Mouse (Mus musculus): ENCODE measurements around the gene Kif18a. TPM values are rescaled to one million over a fixed set of nuclear protein-coding genes. Genes with fewer than 3 reads are reported as not detected.

Gene Kif18a
- polyA plus RNA-seq, 1 experiment from 2014 or later: 29.7 TPM

DNA sequence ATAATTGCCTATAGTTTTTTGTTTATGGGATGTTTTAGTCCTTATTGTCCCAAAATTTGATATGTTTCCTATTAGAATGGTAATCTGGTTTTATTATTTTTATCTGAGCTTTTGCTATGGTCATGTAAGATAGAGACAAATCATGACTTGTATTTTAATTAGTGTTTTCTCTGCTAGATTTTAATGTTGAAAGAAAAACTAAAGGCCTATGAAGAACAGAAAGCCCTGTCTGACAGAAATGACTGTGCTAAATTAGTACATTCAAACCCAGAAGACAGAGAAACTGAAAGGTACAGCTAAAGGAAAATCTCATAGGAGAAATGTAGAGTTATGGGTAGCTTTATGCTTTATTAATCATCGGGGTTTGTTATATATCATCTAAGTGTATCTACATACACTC is 17.6 kb downstream of the Kif18a start:
- H3K36me3 ChIP-seq: peaks cover 69% of the 10 kb centered on the region
- 90% methylated on average over 1 of the region's 1 CpGs for WGBS (ENCODE audit: insufficient replicate concordance)
- no peak overlapping the region for H3K27ac ChIP-seq
- H3K9me3 ChIP-seq (replicated peaks): no peaks in the 10 kb centered on the region
- no peak overlapping the region for H3K9ac ChIP-seq
- H3K4me3 ChIP-seq: no peak overlapping the region
- ATAC-seq: no peak
- no peak overlapping the region for H3K4me2 ChIP-seq
- peaks cover 4% of the 10 kb centered on the region for H3K4me1 ChIP-seq
- H3K27me3 ChIP-seq (replicated peaks): no peaks in the 10 kb centered on the region

DNA sequence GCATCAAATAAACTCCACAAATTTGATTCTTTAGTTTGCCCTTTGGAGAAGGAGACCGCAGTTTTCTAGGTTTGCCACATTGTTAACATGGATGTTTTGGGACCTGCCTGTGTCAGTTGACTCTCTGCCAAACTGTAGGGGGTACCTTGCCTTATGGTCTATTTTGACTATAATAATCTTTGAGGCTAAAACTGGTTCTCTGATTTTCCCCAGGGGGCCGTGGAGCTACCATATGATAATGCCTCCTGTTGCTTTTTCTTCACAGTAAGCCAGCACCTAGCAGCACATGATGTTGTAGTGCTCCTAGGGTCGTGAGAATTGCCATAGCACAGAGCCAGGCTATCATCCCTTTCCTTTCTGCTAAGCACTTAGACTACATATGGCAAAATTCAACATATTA is 21.7 kb downstream of the Kif18a start:
- Histone ChIP-seq H3K27ac (no peak overlapping the region), H3K9ac (no peak overlapping the region), H3K4me3 (no peak overlapping the region), H3K4me1 (no peaks in the 10 kb centered on the region), H3K4me2 (no peak overlapping the region), H3K36me3 (peaks cover 74% of the 10 kb centered on the region), H3K9me3 (replicated peaks) (no peaks in the 10 kb centered on the region), H3K27me3 (replicated peaks) (no peaks in the 10 kb centered on the region)
- ATAC-seq: no peak
- WGBS (ENCODE audit: insufficient replicate concordance): 90% methylated on average over 3 of the region's 3 CpGs

DNA sequence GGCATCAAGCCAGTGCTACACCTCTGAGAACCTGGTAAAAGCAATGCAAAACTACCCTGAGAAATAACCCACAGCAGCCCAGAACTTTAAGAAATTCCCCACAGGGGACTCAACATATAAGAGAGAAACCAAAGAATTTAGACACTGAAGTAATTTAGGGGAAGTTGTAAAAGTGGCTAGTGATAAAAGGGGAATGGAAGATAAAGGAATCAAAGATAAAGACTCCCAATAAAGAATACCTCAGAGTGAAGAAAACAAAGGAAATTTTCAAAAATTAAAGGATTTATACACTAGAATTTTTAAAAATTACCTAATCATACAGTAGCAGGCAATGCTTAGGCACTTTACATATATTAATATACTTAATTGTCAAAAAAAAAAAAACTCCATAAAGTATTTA is 23.1 kb downstream of the Kif18a start:
- Histone ChIP-seq H3K36me3 (peaks cover 76% of the 10 kb centered on the region), H3K27me3 (replicated peaks) (no peaks in the 10 kb centered on the region), H3K9me3 (replicated peaks) (no peaks in the 10 kb centered on the region), H3K4me3 (no peak overlapping the region), H3K4me1 (no peaks in the 10 kb centered on the region), H3K9ac (no peak overlapping the region), H3K4me2 (no peak overlapping the region), H3K27ac (no peak overlapping the region)
- no peak for ATAC-seq

DNA sequence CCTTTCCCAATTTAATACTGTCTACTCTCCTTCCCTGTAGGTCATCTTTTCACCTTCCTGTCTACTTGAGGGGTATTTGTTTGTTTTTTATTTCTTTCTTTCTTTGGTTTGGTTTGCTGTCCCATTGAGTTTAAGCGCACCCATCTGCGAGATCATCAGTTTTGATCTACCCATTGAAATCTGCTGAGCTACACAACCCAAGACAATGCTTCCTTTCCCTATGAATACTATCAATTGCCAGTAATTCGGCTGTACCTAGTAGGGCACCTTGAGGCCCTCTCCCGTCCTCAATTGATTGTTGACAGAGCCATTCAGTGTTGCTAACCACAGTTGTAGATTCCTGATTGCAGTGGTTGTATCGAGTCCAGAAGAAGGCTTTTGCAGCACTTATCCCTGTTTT is 30.8 kb downstream of the Kif18a start:
- H3K4me3 ChIP-seq: no peak overlapping the region
- peaks cover 81% of the 10 kb centered on the region for H3K36me3 ChIP-seq
- H3K9ac ChIP-seq: no peak overlapping the region
- H3K9me3 ChIP-seq (replicated peaks): no peaks in the 10 kb centered on the region
- no peaks in the 10 kb centered on the region for H3K27me3 ChIP-seq (replicated peaks)
- peaks cover 7% of the 10 kb centered on the region for H3K4me1 ChIP-seq
- H3K27ac ChIP-seq: no peak overlapping the region
- WGBS (ENCODE audit: insufficient replicate concordance): 87% methylated on average over 5 of the region's 5 CpGs
- no peak overlapping the region for H3K4me2 ChIP-seq
- no peak for ATAC-seq

DNA sequence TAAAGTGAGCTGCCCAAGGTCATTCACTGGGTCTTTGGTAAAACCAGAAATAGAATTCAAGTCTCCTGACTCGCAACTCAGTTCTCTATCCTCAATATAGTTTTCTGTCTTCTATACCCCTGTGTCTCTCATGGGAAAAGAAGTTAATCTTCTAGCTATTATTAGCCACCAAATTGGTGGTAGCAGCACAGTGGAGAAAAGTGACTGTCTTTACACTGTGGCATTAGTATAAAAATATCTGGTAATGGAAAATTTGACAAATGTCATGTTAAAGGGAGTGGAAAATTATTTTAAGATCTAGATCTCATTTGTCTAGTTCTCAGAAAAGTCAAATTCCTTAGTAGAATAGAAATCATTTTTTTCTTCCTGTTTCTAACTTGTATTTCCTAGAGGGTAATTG is 51.3 kb downstream of the Kif18a start:
- 86% methylated on average over 1 of the region's 1 CpGs for WGBS (ENCODE audit: insufficient replicate concordance)
- Histone ChIP-seq H3K4me3 (no peak overlapping the region), H3K27ac (no peak overlapping the region), H3K4me1 (no peaks in the 10 kb centered on the region), H3K9ac (no peak overlapping the region), H3K36me3 (peaks cover 32% of the 10 kb centered on the region), H3K27me3 (replicated peaks) (no peaks in the 10 kb centered on the region), H3K9me3 (replicated peaks) (no peaks in the 10 kb centered on the region), H3K4me2 (no peak overlapping the region)
- no peak for ATAC-seq

DNA sequence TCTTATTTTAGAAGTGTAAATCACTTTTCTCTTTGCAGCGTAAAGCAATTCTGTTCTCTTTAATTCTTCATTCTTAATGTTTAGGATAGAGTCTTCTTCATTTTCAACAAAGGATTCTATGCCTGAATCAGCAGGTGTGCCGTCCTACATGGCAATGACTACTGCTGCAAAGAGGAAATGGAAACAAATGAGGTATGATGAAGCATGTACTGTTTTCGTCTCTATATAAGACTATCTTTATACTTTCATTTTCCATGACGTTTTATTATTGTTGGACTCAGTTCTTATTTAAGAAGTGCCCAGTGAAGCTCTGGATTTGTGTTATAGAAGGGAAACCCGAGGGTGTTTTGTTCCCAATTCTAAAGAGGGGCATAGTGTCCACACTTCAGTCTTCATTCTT is 53.7 kb downstream of the Kif18a start:
- ATAC-seq: no peak

DNA sequence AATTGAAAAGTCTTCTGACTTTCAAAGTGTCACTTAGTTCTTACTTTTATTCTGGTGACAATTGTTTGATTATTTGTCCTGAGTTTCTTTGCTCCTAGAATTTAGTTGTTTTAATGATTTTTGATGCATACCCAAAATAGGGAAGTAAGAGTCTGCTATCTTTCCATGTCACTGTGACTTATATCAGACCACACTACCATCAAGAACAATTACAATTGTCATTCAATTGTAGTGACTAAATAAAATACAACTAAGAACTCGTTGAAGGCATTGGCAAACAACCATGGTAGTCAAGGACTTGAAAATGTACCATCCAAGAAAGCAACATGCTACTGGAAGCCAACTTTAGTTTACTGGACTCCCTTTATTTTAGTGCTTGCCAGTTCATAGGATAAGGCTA is 55.2 kb downstream of the Kif18a start:
- no peak overlapping the region for H3K9ac ChIP-seq
- H3K36me3 ChIP-seq: peaks cover 43% of the 10 kb centered on the region
- no peak overlapping the region for H3K27ac ChIP-seq
- no peak overlapping the region for H3K4me2 ChIP-seq
- no peaks in the 10 kb centered on the region for H3K9me3 ChIP-seq (replicated peaks)
- WGBS (ENCODE audit: insufficient replicate concordance): 73% methylated on average over 1 of the region's 1 CpGs
- no peak overlapping the region for H3K4me3 ChIP-seq
- no peak for ATAC-seq
- H3K4me1 ChIP-seq: no peaks in the 10 kb centered on the region
- no peaks in the 10 kb centered on the region for H3K27me3 ChIP-seq (replicated peaks)

More for the DNA sequence above, 53.7 kb downstream of the Kif18a start:
- Histone ChIP-seq H3K27ac (no peak overlapping the region), H3K36me3 (peaks cover 43% of the 10 kb centered on the region), H3K9me3 (replicated peaks) (no peaks in the 10 kb centered on the region), H3K27me3 (replicated peaks) (no peaks in the 10 kb centered on the region), H3K4me1 (no peaks in the 10 kb centered on the region), H3K4me2 (no peak overlapping the region), H3K4me3 (no peak overlapping the region), H3K9ac (no peak overlapping the region)
- WGBS (ENCODE audit: insufficient replicate concordance): 83% methylated on average over 5 of the region's 5 CpGs

DNA sequence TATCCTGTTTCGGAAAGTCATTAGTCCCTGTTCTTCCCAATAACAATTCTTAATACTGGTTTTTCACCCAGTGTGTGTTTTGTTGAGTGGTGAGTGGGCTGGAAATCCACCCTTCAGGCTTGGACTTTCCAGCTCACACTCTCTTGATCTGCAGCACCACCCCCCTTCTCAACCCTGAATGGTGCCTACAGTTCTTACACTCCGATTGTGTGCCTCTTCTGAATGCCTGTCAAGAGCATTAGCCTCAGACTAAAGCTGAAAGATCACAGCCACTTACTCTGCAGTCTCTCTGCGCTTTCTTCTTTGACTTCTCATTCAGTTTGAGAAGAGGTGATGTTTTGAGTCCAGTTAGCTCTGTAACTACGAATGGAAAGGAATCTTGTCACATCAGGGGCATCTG is 64.8 kb downstream of the Kif18a start:
- H3K9me3 ChIP-seq (replicated peaks): no peaks in the 10 kb centered on the region
- ATAC-seq: no peak
- no peaks in the 10 kb centered on the region for H3K4me1 ChIP-seq
- no peaks in the 10 kb centered on the region for H3K27me3 ChIP-seq (replicated peaks)
- no peak overlapping the region for H3K27ac ChIP-seq
- H3K4me3 ChIP-seq: no peak overlapping the region
- H3K36me3 ChIP-seq: peaks cover 24% of the 10 kb centered on the region
- no peak overlapping the region for H3K9ac ChIP-seq
- 89% methylated on average over 4 of the region's 4 CpGs for WGBS (ENCODE audit: insufficient replicate concordance)
- H3K4me2 ChIP-seq: no peak overlapping the region

DNA sequence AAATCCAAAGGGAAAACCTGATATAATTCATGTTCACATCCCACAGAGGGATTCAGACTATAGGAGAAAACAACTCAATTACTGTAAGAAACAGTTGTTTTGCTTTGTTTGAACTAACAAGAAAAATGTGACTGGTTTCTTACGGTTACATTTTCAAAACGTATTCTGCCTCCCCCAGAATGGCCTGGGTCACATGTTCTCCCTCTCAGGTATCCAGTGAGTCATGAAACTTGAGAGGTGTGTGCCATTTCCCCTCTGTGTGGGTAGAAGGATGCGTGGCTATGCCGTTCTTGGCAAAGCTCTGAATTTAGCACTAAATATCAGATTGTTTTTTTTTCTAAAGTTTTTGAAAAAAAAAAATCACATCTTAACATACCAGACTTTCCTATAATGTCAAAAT is 68.2 kb downstream of the Kif18a start:
- Histone ChIP-seq H3K4me2 (no peak overlapping the region), H3K27me3 (replicated peaks) (no peaks in the 10 kb centered on the region), H3K9me3 (replicated peaks) (no peaks in the 10 kb centered on the region), H3K27ac (no peak overlapping the region), H3K36me3 (peaks cover 6% of the 10 kb centered on the region; the same call in 1 of the 2 replicates), H3K4me1 (no peaks in the 10 kb centered on the region), H3K9ac (no peak overlapping the region), H3K4me3 (no peak overlapping the region)
- 73% methylated on average over 4 of the region's 4 CpGs for WGBS (ENCODE audit: insufficient replicate concordance)
- ATAC-seq: no peak

DNA sequence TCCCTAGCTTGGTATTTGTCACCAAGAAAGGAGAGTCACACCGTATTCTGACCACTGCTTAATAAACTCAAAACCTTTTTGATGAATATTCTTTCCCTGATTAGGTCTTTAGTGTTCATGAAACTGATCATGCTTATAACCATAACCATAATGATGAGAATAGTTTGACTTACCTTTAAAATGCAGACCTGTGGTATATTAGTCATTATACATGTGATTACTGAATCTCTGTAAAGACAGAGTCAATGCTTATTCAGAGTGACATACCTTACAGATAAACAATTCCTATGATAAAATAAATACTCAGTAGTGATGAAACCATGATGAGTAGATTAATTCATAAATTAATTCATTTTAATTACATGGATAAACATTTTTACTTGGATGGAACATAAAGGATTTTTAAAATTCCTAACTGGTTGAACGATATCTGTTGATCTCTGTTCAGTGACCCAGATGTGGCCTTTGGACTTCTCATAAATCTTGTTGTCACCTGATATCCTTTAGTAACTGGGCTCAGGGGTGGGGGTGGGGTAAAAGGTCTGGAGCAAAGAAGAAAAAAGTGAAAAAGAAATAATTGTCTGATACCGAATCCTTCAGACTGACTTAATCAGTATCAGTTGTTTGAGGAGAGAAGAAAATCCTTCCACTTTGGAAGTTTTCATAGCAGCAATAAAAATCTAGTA is 78.1 kb downstream of the Kif18a start:
- Histone ChIP-seq H3K9me3 (replicated peaks) (no peaks in the 10 kb centered on the region), H3K36me3 (no peaks in the 10 kb centered on the region), H3K4me3 (no peak overlapping the region), H3K4me1 (no peaks in the 10 kb centered on the region), H3K9ac (no peak overlapping the region), H3K27me3 (replicated peaks) (no peaks in the 10 kb centered on the region), H3K27ac (no peak overlapping the region), H3K4me2 (no peak overlapping the region)
- ATAC-seq: no peak
- WGBS (ENCODE audit: insufficient replicate concordance): 72% methylated on average over 3 of the region's 3 CpGs

DNA sequence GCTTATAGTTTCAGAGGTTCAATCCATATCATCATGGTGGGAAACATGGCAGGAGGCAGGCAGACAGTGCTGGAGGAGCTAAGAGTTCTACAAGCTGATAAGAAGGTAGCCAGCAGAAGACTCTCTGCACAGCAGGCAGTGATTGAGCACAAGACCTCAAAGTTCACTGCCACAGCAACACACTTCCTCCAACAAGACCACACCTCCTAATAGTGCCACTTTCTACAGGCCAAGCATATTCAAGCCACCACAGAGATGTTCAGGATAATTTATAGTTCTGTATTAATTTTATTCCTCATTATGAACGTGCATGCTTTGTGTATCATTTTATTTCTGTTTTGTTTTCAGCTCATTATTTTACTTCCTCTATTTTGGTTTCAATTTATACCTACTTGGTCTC is 85.4 kb downstream of the Kif18a start:
- Histone ChIP-seq H3K27ac (no peak overlapping the region), H3K27me3 (replicated peaks) (no peaks in the 10 kb centered on the region), H3K36me3 (no peaks in the 10 kb centered on the region), H3K4me3 (no peak overlapping the region), H3K4me1 (no peaks in the 10 kb centered on the region), H3K4me2 (no peak overlapping the region), H3K9me3 (replicated peaks) (no peaks in the 10 kb centered on the region), H3K9ac (no peak overlapping the region)
- no peak for ATAC-seq
- WGBS (ENCODE audit: insufficient replicate concordance): 45% methylated on average over 1 of the region's 1 CpGs

DNA sequence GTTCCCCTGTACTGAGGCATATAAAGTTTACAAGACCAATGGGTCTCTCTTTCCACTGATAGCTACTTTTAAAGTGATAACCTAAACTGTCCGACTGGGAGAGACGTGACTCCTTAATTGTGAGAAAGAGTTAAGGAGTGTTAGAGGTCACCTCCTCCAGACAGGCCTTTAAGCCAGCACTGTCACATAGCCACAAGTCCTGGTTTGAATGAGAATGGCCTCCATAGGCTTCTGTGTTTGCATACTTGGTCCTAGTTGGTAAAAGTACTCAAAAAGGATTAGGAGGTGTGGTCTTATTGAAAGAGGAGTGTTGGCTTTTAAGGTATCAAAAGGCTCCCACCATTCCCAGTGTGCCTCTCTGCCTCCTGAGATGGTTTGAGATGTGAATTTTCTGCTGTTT is 94.3 kb downstream of the Kif18a start:
- Histone ChIP-seq H3K4me1 (no peaks in the 10 kb centered on the region), H3K27ac (no peak overlapping the region), H3K9ac (no peak overlapping the region), H3K4me2 (no peak overlapping the region), H3K9me3 (replicated peaks) (no peaks in the 10 kb centered on the region), H3K36me3 (no peaks in the 10 kb centered on the region), H3K4me3 (no peak overlapping the region), H3K27me3 (replicated peaks) (no peaks in the 10 kb centered on the region)
- WGBS (ENCODE audit: insufficient replicate concordance): 50% methylated on average over 2 of the region's 2 CpGs
- no peak for ATAC-seq

DNA sequence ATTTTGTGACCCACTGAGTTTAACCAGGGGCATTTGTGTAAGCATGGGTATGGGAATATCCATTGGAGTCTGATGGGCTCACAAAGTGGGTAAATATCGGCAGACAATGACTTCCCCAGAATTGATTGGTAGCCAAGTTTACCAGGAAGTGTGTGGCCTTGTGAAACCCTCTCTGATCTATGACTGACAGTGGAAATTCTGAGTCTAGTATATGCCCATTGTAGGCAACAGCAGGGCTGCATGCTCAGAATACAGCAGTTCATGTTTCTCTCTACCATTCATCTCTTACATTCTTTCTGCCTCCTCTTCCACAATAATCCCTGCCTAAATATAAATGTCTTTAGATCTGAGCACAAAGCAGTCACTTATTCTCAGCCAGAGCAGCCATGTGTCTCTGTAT is 103.5 kb downstream of the Kif18a start:
- no peak overlapping the region for H3K27ac ChIP-seq
- no peaks in the 10 kb centered on the region for H3K27me3 ChIP-seq (replicated peaks)
- no peaks in the 10 kb centered on the region for H3K4me1 ChIP-seq
- no peak overlapping the region for H3K4me2 ChIP-seq
- no peak for ATAC-seq
- H3K9ac ChIP-seq: no peak overlapping the region
- WGBS (ENCODE audit: insufficient replicate concordance): 44% methylated on average over 1 of the region's 1 CpGs
- no peak overlapping the region for H3K4me3 ChIP-seq
- H3K9me3 ChIP-seq (replicated peaks): no peaks in the 10 kb centered on the region
- H3K36me3 ChIP-seq: no peaks in the 10 kb centered on the region
